Mouse (Mus musculus) gastrocnemius, postnatal 14 days (tissue): ENCODE measurements around the gene Prss23. TPM values are rescaled to one million over a fixed set of nuclear protein-coding genes. Genes with fewer than 3 reads are reported as not detected.

Experiments used
- DNase-seq: peaks from one replicate; pipeline ENCODE4 v3.0.0; 2021; ENCODE audit warnings: mixed read lengths
- intact Hi-C: fragments of 180-260 bp; cut with DNase I; formaldehyde crosslinking; loops from one replicate; pipeline ENCODE4 v1.15.1; 2025; ENCODE audit warnings: low total_unique reads
- total RNA-seq, 2 experiments: library from RNA; stranded (reverse); gene quantifications; 2 replicates each; pipeline ENCODE4 v1.2.3; 2021

The Prss23 gene
- total RNA-seq, 2 experiments from 2014 or later = 27.9 to 34.2 TPM

GRCm38 (mm10) chr7:89516551-89517459 is 10.2 kb downstream of the Prss23 start:
- DNase-seq = no peak
- intact Hi-C loops = loop anchor here (10.0 kb wide), 1 partner anchor 118 kb away; the partner anchor contains the start of gene Me3

- intact Hi-C loops = loop anchor here (10.0 kb wide), 1 partner anchor 123 kb away; the partner anchor contains the start of gene Me3
- DNase-seq = no peak
Observed at GRCm38 (mm10) chr7:89511921-89512514, 15.0 kb downstream of the Prss23 start.

GRCm38 (mm10) chr7:89508672-89509071 is 18.3 kb downstream of the Prss23 start:
- intact Hi-C loops = loop anchor here (10.0 kb wide), 1 partner anchor 336 kb away; no protein-coding TSS in a partner anchor

GRCm38 (mm10) chr7:89499516-89500307 is 27.3 kb downstream of the Prss23 start:
- DNase-seq = peak; percentile 51
- intact Hi-C loops = loop anchor here (10.0 kb wide), 1 partner anchor 345 kb away; no protein-coding TSS in a partner anchor

More at GRCm38 (mm10) chr7:89508672-89509071, 18.3 kb downstream of the Prss23 start:
- no peak for DNase-seq

- intact Hi-C loops = no loop called here
- no peak for DNase-seq
Observed at GRCm38 (mm10) chr7:89483769-89484568, 43.0 kb downstream of the Prss23 start.

GRCm38 (mm10) chr7:89481723-89482122 is 45.3 kb downstream of the Prss23 start:
- peak; percentile 60 for DNase-seq
- intact Hi-C loops = no loop called here

GRCm38 (mm10) chr7:89478490-89478889 is 48.5 kb downstream of the Prss23 start:
- peak; percentile 47 for DNase-seq
- intact Hi-C loops = no loop called here

- intact Hi-C loops = no loop called here
- DNase-seq = no peak
Observed at GRCm38 (mm10) chr7:89477294-89477999, 49.5 kb downstream of the Prss23 start.

GRCm38 (mm10) chr7:89473442-89473841 is 53.5 kb downstream of the Prss23 start:
- intact Hi-C loops = no loop called here
- DNase-seq = peak; percentile 34

GRCm38 (mm10) chr7:89463775-89464592 is 63.0 kb downstream of the Prss23 start:
- intact Hi-C loops = no loop called here
- DNase-seq = no peak

- intact Hi-C loops = no loop called here
- DNase-seq = no peak
Observed at GRCm38 (mm10) chr7:89463246-89463645, 63.7 kb downstream of the Prss23 start.

GRCm38 (mm10) chr7:89462646-89463207 is 64.3 kb downstream of the Prss23 start:
- DNase-seq = no peak
- intact Hi-C loops = no loop called here

- intact Hi-C loops = no loop called here
- DNase-seq = no peak
Observed at GRCm38 (mm10) chr7:89461351-89461750, 65.6 kb downstream of the Prss23 start.

- DNase-seq = no peak
- intact Hi-C loops = no loop called here
Observed at GRCm38 (mm10) chr7:89460911-89461310, 66.1 kb downstream of the Prss23 start.

- intact Hi-C loops = no loop called here
- no peak for DNase-seq
Observed at GRCm38 (mm10) chr7:89459691-89460090, 67.3 kb downstream of the Prss23 start.
